Mouse (Mus musculus) left cerebral cortex, postnatal 10 days (tissue): ENCODE data around the gene Kdm8. TPM values are rescaled to one million over a fixed set of nuclear protein-coding genes. Genes with fewer than 3 reads are reported as not detected.

Experiments
- DNase-seq, 2 experiments: peaks; one replicate each; pipeline ENCODE4 v3.0.0; 2021 to 2022; ENCODE audit warnings: low spot score in 2 of 2, mixed read lengths in 1 of 2; ENCODE audit errors: extremely low spot score in 1 of 2
- intact Hi-C: fragments of 180-260 bp; cut with DNase I; formaldehyde crosslinking; loops from one replicate; pipeline ENCODE4 v1.15.1; 2025
- total RNA-seq, 2 experiments: library from RNA; stranded (reverse); gene quantifications; 2 replicates each; pipeline ENCODE4 v1.2.3; 2021

Kdm8 gene
- total RNA-seq, 2 experiments from 2014 or later, result 3.4 to 4.1 TPM

DNA sequence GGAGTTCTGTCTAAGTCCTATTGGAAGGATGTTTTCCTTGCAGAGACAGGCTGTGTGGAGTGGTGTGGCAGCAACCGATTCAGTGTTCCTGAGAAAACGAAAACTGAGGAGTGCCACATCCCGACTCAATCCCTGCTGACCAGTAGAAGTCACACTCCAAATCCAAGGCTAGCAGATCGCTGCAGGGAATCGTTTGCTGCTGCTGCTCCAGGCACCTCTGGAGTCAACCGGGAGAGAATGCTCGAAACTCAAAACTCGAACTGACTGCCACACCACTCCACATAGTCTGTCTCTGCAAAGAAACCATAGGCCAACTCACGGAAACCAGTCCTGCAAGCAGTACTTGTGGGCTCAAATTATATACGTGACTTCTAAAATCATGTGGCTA, 406 bp upstream of the Kdm8 start:
- intact Hi-C loops, result no loop called here

DNA sequence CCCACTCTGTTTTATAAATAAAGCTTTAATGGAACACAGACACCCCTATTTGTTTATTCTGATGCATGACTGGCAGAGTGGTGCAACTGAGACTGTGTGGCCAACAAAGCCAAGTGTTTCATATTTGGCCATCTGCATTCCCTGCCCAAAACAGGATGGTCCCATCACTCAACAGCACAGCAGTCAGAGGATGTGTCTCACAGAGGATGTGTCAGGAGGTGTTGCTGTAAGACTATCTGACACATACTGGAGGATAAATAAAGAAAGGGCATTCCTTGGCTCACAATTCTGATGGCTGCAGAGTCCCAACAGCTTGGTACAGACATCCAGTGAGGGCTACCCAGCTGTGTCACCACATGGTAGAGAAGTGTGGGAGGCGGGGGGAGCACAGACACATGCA, 6.2 kb downstream of the Kdm8 start:
- intact Hi-C loops, result no loop called here
- no peak for DNase-seq

More for the DNA sequence above, 406 bp upstream of the Kdm8 start:
- DNase-seq, result no peak

DNA sequence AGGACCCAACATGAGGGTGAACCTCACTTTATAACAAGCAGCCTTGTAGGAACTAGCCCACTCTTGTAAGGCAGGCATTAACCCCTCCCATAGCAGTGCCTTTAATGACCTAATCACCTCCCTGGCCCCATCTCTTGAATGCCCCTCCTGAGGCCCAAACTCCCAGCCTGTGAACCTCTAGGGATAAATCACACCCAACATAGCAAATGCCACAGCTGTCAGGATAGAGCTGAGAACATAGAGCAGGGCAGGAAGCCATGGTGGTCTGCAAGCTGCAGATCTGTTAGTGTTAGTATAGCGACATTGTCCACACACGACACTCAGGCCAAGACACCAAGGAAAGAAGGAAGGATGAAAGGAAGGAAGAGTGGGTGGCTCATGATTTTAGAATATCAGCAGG, 6.6 kb downstream of the Kdm8 start:
- intact Hi-C loops, result no loop called here
- no peak for DNase-seq

DNA sequence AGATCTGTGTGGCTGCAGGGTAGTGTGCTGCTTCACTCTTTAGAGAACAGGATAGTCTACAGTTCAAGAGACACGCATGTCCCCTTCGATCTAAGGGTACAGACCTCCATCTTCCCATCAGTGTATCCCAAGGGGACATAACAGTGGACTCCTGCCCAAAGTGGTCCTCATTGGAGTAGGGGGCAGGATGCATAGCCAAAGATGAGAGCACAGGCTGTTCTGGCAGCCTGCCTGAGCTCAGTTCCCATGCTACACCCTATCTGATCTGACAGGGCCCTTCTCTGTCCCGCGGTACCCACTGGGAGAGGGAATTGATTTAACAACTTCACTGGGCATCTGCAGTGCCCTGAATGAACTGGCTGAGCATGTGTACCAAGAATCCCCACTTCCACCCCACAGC, 9.2 kb downstream of the Kdm8 start:
- DNase-seq, result no peak

DNA sequence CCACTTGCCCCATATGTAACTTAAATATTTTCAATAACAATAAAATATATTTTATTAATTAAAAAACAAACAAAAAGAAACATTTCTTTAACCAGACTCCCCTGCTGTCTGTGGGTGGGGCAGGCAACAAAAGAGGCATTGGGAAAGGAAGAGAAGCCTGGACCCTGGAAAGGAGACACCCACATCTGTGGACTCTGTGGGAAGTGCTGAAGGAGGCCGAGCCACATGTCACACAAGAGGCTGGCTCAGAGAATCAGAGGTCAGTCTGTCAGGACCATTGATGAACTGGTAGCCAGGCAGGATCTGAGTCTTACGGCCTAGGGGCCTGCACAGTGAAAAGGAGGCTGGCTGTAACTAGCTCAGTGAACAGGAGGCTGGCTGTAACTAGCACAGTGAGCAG, 17.7 kb downstream of the Kdm8 start:
- DNase-seq, result no peak
- intact Hi-C loops, result no loop called here

More for the DNA sequence above, 9.2 kb downstream of the Kdm8 start:
- intact Hi-C loops, result no loop called here

DNA sequence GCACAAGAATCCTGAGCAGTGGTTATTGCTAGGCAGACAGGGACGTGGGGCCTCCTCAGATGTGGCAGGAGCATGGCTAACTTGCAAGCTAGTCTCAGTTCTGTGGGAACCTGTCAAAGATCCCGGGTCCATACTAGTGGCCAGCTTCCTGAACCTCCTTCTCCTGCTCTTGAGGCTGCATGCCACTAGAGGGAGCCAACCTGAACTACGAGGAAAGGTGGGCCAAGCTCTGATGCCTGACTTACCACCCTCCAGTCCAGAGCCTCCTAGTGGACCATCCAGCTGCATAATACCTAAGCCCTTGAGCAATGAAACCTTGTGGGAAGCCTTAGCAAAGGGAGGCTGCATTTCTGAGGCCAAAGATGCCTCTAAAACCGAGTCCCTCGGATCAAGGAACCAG, 25.5 kb downstream of the Kdm8 start:
- intact Hi-C loops, result loop anchor here (5.0 kb wide), 1 partner anchor 167 kb away; no protein-coding TSS in a partner anchor
- DNase-seq, result peak; percentile 59 to 84

DNA sequence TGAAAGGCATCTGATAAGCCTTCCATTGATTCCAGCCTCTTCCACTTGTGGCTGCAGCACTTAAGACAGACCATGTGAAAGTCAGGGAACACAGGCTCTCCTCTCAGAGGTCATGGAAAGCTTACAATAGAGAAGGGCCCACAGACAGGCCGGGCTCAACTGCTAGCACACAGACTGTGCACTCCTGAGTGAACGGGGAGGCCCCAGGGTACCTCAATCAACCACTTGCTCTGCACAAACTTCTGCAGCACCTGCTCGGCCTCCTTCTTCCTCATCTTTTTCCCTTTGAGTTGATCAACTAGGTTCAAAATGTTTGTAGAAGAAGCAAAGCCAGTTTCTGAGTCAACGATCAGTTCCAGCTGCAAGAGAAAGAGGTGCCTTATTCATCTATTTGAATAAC, 26.4 kb downstream of the Kdm8 start:
- intact Hi-C loops, result loop anchor here (5.0 kb wide), 1 partner anchor 166 kb away; no protein-coding TSS in a partner anchor

DNA sequence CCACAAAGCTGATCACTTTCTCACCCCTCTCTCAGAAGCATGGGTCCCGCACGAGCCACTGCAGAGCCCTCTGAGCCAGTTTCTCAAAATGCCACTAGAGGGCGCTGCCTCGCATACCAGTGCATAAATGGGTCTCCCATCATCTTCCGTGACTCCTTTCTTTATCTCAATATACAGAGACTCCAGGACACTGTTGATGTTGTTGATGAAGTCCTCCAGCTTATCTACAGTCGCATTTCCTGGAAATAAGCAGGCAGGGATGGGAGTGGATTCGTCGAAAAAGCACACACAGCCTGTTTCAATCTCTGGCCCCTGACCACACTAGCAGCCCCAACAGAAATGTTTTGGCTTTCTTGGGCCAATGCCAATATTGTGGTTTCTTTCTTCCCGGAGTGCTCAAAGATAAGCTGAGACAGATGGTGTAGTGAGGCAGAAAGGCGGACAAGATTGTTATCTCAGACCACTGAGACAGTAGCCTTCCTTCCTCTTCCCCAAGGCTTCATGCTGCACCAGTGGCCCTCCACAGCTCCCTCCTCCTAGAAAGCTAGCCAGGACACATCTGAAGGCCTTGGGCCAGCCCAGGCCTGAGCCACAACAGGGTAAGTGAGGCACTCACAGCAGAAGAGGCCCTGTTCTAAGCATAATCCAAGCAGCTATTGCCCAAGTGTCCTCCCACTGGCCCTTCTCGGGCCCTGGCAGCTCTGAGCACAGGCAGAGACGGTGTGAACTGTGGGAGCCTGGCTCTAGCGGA, 27.7 kb downstream of the Kdm8 start:
- intact Hi-C loops, result loop anchor here (1.0 to 5.0 kb wide), 2 partner anchors 109 to 165 kb away; no protein-coding TSS in a partner anchor
- peak; percentile 68 to 84 for DNase-seq

More for the DNA sequence above, 26.4 kb downstream of the Kdm8 start:
- no peak for DNase-seq

DNA sequence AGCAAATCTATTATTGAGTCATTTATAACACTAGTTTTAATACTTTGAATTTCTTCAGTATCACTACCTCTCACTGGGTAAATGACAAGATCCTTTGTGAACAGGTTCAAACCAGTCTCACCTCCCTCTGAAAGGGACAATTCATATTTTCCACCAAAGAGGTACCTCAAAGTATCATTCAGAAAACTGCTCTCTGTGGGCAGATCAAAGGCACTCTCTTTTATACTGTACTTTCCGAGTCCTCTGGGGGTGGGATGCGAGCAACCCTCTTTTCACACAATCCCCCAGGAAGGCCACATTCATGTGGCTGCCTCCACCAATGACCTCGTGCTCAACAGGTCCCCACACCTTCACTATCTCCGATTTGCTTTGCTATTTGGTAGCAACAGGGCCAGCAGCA, 30.1 kb downstream of the Kdm8 start:
- intact Hi-C loops, result loop anchor here (5.0 kb wide), 1 partner anchor 163 kb away; no protein-coding TSS in a partner anchor
- no peak for DNase-seq

DNA sequence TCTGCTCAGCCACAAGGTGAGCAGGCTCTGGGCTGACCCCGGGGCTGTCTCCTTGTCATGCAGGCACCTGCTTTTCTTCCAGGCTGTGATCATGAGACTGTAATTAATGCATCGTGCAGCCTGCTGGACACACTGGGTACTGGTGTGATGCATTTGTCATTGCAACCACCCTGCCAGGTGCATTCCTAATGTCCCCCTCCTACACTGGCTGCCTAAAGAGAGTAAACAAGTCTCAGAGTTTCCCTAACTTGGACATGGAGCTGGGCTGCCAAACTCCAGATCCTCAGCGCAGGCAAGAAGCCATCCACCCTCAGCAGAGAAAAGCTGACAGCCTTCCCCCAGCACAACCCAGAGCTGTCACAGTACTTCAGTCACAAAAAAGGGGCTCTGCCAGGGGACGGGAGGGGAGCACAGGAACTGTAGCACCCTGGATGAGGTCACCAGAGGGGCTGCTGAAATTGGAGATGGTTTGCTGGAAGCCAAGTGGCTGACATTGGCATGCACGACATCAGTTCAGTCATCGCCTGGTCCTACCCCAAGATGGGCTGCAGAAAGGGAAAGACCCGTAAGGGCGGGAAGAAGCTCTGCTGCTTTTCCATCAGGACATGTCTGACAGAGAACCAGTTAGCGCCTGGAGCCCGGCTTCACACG, 31.2 kb downstream of the Kdm8 start:
- DNase-seq, result peak in 1 of 2 experiments; percentile 18
- intact Hi-C loops, result no loop called here

DNA sequence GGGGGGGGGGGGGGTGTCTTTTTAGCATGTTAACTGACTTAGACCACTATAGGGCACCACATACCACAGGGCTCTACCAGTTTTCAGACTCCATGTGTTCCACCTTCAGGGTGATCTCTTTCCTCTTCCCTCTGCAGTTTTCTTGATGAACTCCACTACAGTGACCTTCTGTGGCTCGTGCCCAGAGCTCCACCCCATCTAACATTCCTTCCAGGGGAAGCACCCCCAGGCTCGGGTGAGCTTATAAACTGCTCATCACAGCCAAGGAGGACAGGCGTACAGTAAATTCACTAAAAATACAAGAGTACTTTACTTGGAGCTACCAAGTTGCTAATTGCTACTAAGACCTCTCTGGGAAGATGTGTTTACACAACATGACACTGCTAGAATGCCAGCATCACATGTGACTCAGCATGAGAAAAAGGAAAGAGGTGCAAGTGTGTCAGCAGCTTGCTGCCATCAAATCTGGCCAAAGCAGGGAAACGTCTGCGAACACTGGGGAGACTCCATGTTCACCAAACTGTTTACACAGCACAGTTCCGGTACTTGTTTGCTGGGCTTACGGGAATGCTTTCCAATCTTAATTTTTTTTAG, 34.0 kb downstream of the Kdm8 start:
- no peak for DNase-seq
- intact Hi-C loops, result no loop called here

DNA sequence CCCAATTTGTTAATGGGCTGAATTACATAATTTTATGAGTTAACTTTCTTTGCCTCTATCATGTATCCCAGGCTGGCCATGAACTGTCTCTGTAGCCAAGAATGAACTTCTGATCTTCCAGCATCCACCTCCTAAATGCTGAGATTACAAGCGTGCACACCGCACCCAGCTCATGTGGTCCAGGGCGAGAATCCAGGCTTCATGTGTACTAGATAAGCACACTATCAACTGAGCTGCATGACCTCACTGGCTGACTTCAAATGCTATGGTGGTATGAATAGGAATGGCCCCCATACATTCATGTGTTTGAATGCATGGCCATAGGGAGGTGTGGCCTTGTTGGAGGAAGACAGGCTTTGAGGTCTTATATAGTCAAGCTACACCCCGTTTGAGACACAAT, 36.0 kb downstream of the Kdm8 start:
- intact Hi-C loops, result no loop called here
- DNase-seq, result no peak

DNA sequence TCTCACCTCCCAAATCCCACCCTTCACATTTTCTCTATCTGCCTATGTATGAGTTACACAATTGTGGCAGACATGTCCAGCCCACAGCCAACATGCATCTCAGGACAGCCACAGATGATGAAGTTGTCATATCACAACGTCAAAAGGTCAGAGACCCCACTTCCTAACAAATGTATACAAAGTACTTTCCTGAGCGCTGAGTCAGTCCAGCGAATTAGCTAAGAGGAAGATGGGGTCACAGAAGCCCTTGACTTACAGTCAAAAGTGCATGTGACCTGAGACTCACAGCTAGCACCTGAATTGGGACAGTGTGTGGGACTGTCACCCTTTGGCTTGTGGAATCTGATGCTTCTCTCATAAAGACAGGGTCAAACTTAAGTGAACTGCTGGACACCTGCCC, 37.9 kb downstream of the Kdm8 start:
- no peak for DNase-seq
- intact Hi-C loops, result no loop called here

DNA sequence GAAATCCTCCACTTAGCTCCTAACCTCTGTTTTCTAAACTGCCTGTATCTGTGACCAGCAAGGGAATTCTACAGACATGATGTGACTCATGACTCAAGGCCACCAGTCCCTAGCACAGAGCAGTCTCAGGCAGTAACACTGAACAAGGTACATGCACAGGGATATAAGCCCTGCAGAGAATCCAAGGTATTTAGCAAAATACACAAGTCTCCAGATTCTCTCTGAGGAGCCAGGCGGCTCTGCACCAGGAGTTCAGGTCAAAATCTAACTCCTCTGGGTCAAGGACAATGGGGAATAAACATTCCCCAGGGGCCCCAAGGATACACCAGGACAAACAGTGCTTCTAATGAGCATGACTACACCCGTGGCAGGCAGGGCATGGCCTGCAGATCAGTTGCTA, 38.4 kb downstream of the Kdm8 start:
- DNase-seq, result no peak
- intact Hi-C loops, result no loop called here

DNA sequence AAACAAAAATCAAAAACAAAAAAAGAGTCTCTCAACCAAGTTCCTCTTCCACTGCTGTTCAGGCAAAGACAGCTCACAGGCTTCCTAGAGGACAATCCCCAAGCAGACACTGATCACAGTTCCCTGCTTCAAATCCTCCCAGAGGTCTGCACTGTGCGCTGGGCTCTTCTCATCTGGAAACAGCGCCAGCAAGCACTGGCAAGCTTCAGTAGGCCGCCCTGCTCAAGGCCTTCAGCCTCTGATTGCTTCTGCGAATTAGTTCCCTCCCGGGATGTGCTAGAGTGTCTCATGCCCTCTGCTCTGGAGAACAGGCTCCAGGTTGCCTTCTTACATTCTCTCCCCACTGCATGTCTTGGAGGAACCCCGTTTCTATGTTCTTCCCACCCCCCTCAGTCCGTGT, 40.3 kb downstream of the Kdm8 start:
- DNase-seq, result no peak
- intact Hi-C loops, result loop anchor here (5.0 kb wide), 1 partner anchor 98 kb away; no protein-coding TSS in a partner anchor

DNA sequence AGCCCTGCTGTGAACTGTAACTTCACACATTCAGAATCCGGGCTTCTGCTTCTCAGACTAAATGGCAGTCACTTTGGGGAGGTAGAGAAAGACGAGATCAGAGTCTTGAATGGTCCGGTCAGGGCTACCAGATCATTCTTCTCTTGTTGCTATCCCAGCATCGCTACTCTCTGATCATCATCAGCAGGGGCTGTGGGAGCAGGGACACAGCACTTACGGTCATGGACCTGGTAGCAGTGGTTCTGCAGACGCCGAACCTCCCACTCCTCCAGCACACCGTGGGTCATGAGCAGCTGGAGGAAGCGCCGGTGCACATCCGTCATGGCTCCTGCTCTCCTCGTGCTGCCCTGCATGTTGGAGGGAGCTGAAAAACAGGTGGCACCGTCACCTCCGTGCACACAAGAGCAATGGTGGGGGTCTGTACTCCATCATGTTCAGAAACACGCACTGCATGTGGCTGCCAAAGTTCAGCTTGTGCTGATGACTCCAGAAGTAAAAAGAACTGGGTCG, 41.7 kb downstream of the Kdm8 start:
- intact Hi-C loops, result loop anchor here (5.0 kb wide), 1 partner anchor 96 kb away; no protein-coding TSS in a partner anchor
- DNase-seq, result no peak

DNA sequence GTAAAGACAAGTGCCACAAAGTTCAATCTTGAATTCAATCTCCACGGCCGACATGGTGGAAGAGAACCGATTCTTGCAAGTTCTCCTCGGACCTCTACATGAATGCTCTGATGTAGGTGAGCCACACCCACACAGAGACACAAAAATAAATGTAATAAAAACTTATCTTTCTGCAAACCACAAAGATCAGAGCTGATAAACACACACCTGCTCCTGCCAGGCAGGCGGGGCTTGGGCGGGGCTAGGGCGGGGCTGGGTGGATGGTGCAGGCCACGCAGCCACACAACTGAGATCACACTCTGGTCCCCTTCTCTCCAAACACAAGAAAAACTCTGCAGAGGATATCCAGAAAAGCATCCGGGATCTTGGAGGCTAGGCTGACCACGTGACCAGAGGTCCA, 42.6 kb downstream of the Kdm8 start:
- no peak for DNase-seq
- intact Hi-C loops, result loop anchor here (5.0 kb wide), 1 partner anchor 95 kb away; no protein-coding TSS in a partner anchor

DNA sequence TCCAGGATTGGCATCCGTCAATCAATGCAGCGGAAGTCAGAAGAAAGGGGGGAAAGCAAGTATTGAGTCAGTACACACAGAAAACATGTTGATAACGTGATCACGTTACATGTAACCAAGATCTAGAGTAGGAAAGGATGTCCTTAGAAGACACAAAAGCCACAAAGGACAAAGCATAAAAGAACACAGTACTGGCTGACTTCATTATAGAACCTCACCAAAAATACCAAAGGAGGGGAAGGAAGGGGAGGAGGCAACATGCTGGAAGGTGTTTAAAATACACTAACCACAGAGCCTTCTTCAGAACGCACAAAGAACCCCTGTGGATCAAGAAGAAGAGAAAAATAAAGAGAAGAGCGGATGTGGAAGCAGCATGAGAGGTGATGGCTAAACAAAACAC, 44.2 kb downstream of the Kdm8 start:
- no peak for DNase-seq
- intact Hi-C loops, result loop anchor here (5.0 kb wide), 1 partner anchor 94 kb away; no protein-coding TSS in a partner anchor

DNA sequence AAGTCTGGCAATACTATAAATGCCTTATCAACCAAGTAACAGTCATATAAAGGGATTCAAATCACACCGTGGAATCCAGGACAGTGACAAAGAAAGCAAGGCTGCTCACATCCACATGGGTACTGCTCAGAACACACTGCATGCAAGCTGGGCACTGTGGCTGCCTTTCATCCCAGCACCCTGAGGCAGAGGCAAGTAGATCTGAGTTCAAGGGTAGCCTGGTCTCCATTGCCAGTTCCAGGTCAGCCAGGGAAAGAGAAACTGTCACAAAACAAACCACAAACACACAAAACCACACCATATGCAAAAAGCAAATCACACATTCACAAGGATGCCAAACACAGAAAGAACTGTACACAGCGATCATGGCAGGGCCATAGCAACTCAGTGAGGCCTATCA, 45.2 kb downstream of the Kdm8 start:
- intact Hi-C loops, result loop anchor here (5.0 kb wide), 2 partner anchors 63 to 93 kb away; partner anchors contain the start of gene Il4ra
- DNase-seq, result no peak
